Comparison of ENCODE assay signal across 19 mouse cellular contexts in genomic region chr1:183213850-183214249, GRCm38 (mm10). TPM values are rescaled to one million over a fixed set of nuclear protein-coding genes. Genes with fewer than 3 reads are reported as not detected.
DNase-seq lines count a peak whose midpoint lies in the region; ATAC-seq and TF ChIP-seq lines count a peak whose summit lies in the region.
"Had no signal": no experiment of that assay in that cellular context is flagged by ENCODE, and none has a peak within 500 bp of the region (broad histone marks: within the 10 kb centered on the region; RNA-seq: fewer than 3 reads in every experiment).

No protein-coding gene starts in this region.

- H3K4me2 ChIP-seq in liver, embryonic 14.5 days (ENCODE audit: low read depth): no peak overlapping the region
- no peak overlapping the region for H3K4me2 ChIP-seq in hindbrain, embryonic 16.5 days (ENCODE audit: low read length)
- H3K4me2 ChIP-seq in heart, embryonic 12.5 days: no peak overlapping the region
- H3K4me2 ChIP-seq: forebrain, embryonic 15.5 days; heart, embryonic 13.5 days had no signal

- WGBS in liver, embryonic 14.5 days (ENCODE audit: insufficient replicate concordance): 58% methylated on average over 6 of the region's 6 CpGs
- WGBS in hindbrain, embryonic 16.5 days: 93% methylated on average over 6 of the region's 6 CpGs
- WGBS in heart, embryonic 12.5 days: 91% methylated on average over 6 of the region's 6 CpGs

- no peaks in the 10 kb centered on the region for H3K27me3 ChIP-seq in liver, embryonic 14.5 days (ENCODE audit: control insufficient read depth, insufficient read depth, low read length)
- no peaks in the 10 kb centered on the region for H3K27me3 ChIP-seq in hindbrain, embryonic 16.5 days (replicated peaks; ENCODE audit: control insufficient read depth, insufficient read depth, low read length)
- H3K27me3 ChIP-seq in heart, embryonic 12.5 days (replicated peaks): no peaks in the 10 kb centered on the region
- H3K27me3 ChIP-seq: forebrain, embryonic 15.5 days; heart, embryonic 13.5 days; megakaryocyte, embryonic 14.5 days had no signal

- in situ Hi-C loops in ES-E14 (cut with MboI; ENCODE audit: low sequenced_read_pairs in 2 of 2, unreplicated experiment in 2 of 2): no loop called here

- peak; percentile 74 for ATAC-seq in liver, embryonic 14.5 days (ENCODE audit: insufficient read depth)
- no peak for ATAC-seq in hindbrain, embryonic 16.5 days
- ATAC-seq in heart, embryonic 12.5 days (ENCODE audit: insufficient number of reproducible peaks, low FRiP score): no peak
- ATAC-seq: CD4-positive, CD25-positive, alpha-beta regulatory T cell, adult 4 months; forebrain, embryonic 15.5 days; hindbrain, postnatal 0 days; lung, postnatal 0 days had no signal

- no peak overlapping the region for H3K4me3 ChIP-seq in ES-E14 (ENCODE audit: insufficient read depth in 1 of 2, low read depth in 1 of 2, low read length in 2 of 2, poor library complexity in 1 of 2, severe bottlenecking in 1 of 2)
- no peak overlapping the region for H3K4me3 ChIP-seq in liver, embryonic 14.5 days (ENCODE audit: insufficient read depth in 1 of 2, low read depth in 2 of 2, low read length in 2 of 2)
- no peak overlapping the region for H3K4me3 ChIP-seq in hindbrain, embryonic 16.5 days (ENCODE audit: low read length)
- no peak overlapping the region for H3K4me3 ChIP-seq in heart, embryonic 12.5 days
- H3K4me3 ChIP-seq: forebrain, embryonic 15.5 days; heart, embryonic 13.5 days; megakaryocyte, embryonic 14.5 days had no signal

- H3K36me3 ChIP-seq in ES-E14 (ENCODE audit: control insufficient read depth, insufficient read depth, low read length, poor library complexity, severe bottlenecking): no peaks in the 10 kb centered on the region; the same call in 1 of the 2 replicates
- H3K36me3 ChIP-seq in liver, embryonic 14.5 days (replicated peaks; ENCODE audit: control insufficient read depth, insufficient read depth, low read depth): no peaks in the 10 kb centered on the region
- no peaks in the 10 kb centered on the region for H3K36me3 ChIP-seq in hindbrain, embryonic 16.5 days (ENCODE audit: control insufficient read depth, insufficient read depth, low read length)
- H3K36me3 ChIP-seq in heart, embryonic 12.5 days: no peaks in the 10 kb centered on the region
- H3K36me3 ChIP-seq: forebrain, embryonic 15.5 days had no signal

- no peak for TF ChIP-seq CTCF in liver, embryonic 14.5 days (IDR thresholded peaks at IDR 0.05; ENCODE audit: low read depth)

- no peak for TF ChIP-seq EP300 in liver, embryonic 14.5 days (IDR thresholded peaks at IDR 0.05; ENCODE audit: low read depth)

- no peak overlapping the region for H3K27ac ChIP-seq in ES-E14 (ENCODE audit: insufficient read depth, low read depth, low read length, poor library complexity, severe bottlenecking)
- no peak overlapping the region; the same call in 1 of the 2 replicates for H3K27ac ChIP-seq in liver, embryonic 14.5 days
- H3K27ac ChIP-seq in hindbrain, embryonic 16.5 days (ENCODE audit: low read depth, low read length): no peak overlapping the region
- no peak overlapping the region for H3K27ac ChIP-seq in heart, embryonic 12.5 days (ENCODE audit: poor library complexity, severe bottlenecking)
- H3K27ac ChIP-seq: forebrain, embryonic 15.5 days; hindbrain, postnatal 0 days; kidney, postnatal 0 days had no signal

- peak; percentile 42 for DNase-seq in 3T3-L1 (ENCODE audit: low read depth, low spot score)
- DNase-seq in ES-E14 (ENCODE audit: low read depth, low spot score): no peak
- peak; percentile 52 for DNase-seq in c-Kit-positive CD71-positive TER-119-positive erythroid progenitor cells, embryonic 14.5 days (ENCODE audit: low spot score)
- DNase-seq in liver, embryonic 14.5 days (ENCODE audit: low read depth in 3 of 3, low spot score in 3 of 3): peak; percentile 38 to 66 (median 53)
- no peak for DNase-seq in heart, adult 18-20 months
- no peak for DNase-seq in spleen, postnatal 14 days (ENCODE audit: low spot score in 2 of 2)
- DNase-seq: adrenal gland, postnatal 25 days; cerebellum, postnatal 14 days; heart, postnatal 36 days; kidney, adult 11 months had no signal

- H3K9ac ChIP-seq in ES-E14 (ENCODE audit: insufficient read depth, low read depth, low read length, poor library complexity, severe bottlenecking): no peak overlapping the region
- no peak overlapping the region for H3K9ac ChIP-seq in liver, embryonic 14.5 days (replicated peaks)
- no peak overlapping the region for H3K9ac ChIP-seq in hindbrain, embryonic 16.5 days (ENCODE audit: low read depth, low read length)
- no peak overlapping the region for H3K9ac ChIP-seq in heart, embryonic 12.5 days
- H3K9ac ChIP-seq: forebrain, embryonic 15.5 days; heart, embryonic 13.5 days had no signal

- no peaks in the 10 kb centered on the region for H3K9me3 ChIP-seq in ES-E14 (ENCODE audit: control insufficient read depth, insufficient read depth, low read depth, low read length)
- no peaks in the 10 kb centered on the region for H3K9me3 ChIP-seq in liver, embryonic 14.5 days (ENCODE audit: control insufficient read depth, low read length)
- no peaks in the 10 kb centered on the region for H3K9me3 ChIP-seq in hindbrain, embryonic 16.5 days (ENCODE audit: control insufficient read depth, low read length)
- H3K9me3 ChIP-seq in heart, embryonic 12.5 days (replicated peaks): no peaks in the 10 kb centered on the region
- H3K9me3 ChIP-seq: forebrain, embryonic 15.5 days; heart, embryonic 13.5 days; megakaryocyte, embryonic 14.5 days had no signal

- peaks cover 0 to 8% of the 10 kb centered on the region in 2 experiments; a peak in 2 of 4 replicates for H3K4me1 ChIP-seq in ES-E14 (ENCODE audit: control insufficient read depth in 2 of 2, insufficient read depth in 2 of 2, low read length in 2 of 2, poor library complexity in 1 of 2)
- peaks cover 10% of the 10 kb centered on the region in 2 experiments for H3K4me1 ChIP-seq in liver, embryonic 14.5 days (replicated peaks; ENCODE audit: control insufficient read depth in 2 of 2, insufficient read depth in 2 of 2, low read length in 1 of 2)
- H3K4me1 ChIP-seq in hindbrain, embryonic 16.5 days (ENCODE audit: control insufficient read depth, insufficient read depth, low read depth, low read length): no peaks in the 10 kb centered on the region
- peaks cover 5% of the 10 kb centered on the region; the same call in 1 of the 2 replicates for H3K4me1 ChIP-seq in heart, embryonic 12.5 days (replicated peaks)

TF ChIP-seq in ES-E14, 5 proteins besides CTCF, POLR2A, EP300 and RAD21:
- TF ChIP-seq MAFK (IDR thresholded peaks at IDR 0.05; ENCODE audit: insufficient read depth, low read depth, low read length) (0 out of 2 replicates have a peak, but pooled peaks have one; percentile 27), HCFC1 (IDR thresholded peaks at IDR 0.05; ENCODE audit: borderline replicate concordance, insufficient read depth, low read length) (no peak), CHD2 (IDR thresholded peaks at IDR 0.05; ENCODE audit: low read depth, low read length) (no peak), ZC3H11A (IDR thresholded peaks at IDR 0.05; ENCODE audit: borderline replicate concordance, low read depth, low read length) (no peak), ZNF384 (IDR thresholded peaks at IDR 0.05; ENCODE audit: low read depth, low read length) (no peak)

RNA-seq across cellular contexts. Expression of gene Disp1, which starts 7.5 kb away (rescaled TPM):
- 11.6 and 13.5 TPM in 2 replicates for total RNA-seq in ES-E14 (2012; rRNA removed)
- polyA plus RNA-seq in liver, embryonic 14.5 days (2012; rRNA removed): 1.9 and 2.0 TPM in 2 replicates
- polyA plus RNA-seq in liver, embryonic 14.5 days (2014; fragmentation: Nextera tagmentation; extraction: Ambion mirVana): 2.4 and 2.6 TPM in 2 replicates
- total RNA-seq in heart, adult 18-20 months (2021): 1 to 10 TPM; 7.6 to 8.3 TPM
- 7.5 and 8.1 TPM in 2 replicates for polyA plus RNA-seq in hindbrain, embryonic 16.5 days (2015; fragmentation: Nextera tagmentation; extraction: Ambion mirVana)
- polyA plus RNA-seq in heart, embryonic 12.5 days (2016; fragmentation: Nextera tagmentation; extraction: Ambion mirVana): 10.9 and 12.4 TPM in 2 replicates

Comparison
In these comparisons a context has a peak if more than half of its experiments do, and no peak if none do; other contexts are left out.
1. DNase-seq: peak in 3T3-L1 (single experiment), c-Kit-positive CD71-positive TER-119-positive erythroid progenitor cells, embryonic 14.5 days (single experiment) and liver, embryonic 14.5 days (3 of 3); none in ES-E14 (single experiment), heart, adult 18-20 months (0 of 2) and spleen, postnatal 14 days (0 of 2).